In genomic region chr11:120558843-120559242, GRCm38 (mm10) we compare ENCODE assay signal across 13 mouse cellular contexts. TPM values are rescaled to one million over a fixed set of nuclear protein-coding genes. Genes with fewer than 3 reads are reported as not detected.
"Had no signal": no experiment of that assay in that cellular context is flagged by ENCODE, and none has a peak within 500 bp of the region (broad histone marks: within the 10 kb centered on the region; RNA-seq: fewer than 3 reads in every experiment).

No protein-coding gene starts in this region.

RNA-seq across cellular contexts. Expression of gene Ppp1r27, which starts 7.9 kb away (rescaled TPM):
- total RNA-seq: midbrain, postnatal 0 days; monocyte, adult 5-6 weeks; neutrophil, adult 5-6 weeks had no signal
- polyA plus RNA-seq: lung, postnatal 0 days; macrophage; midbrain, embryonic 11.5 days; midbrain, embryonic 13.5 days; midbrain, embryonic 15.5 days; midbrain, postnatal 0 days; neural tube, embryonic 12.5 days; neural tube, embryonic 14.5 days; spleen, adult 2 months; stomach, embryonic 15.5 days had no signal

RNA-seq across cellular contexts. Expression of gene Gcgr, which starts 28.3 kb away (rescaled TPM):
- total RNA-seq: megakaryocyte progenitor cell, adult 5-6 weeks; monocyte, adult 5-6 weeks had no signal
- polyA plus RNA-seq: midbrain, embryonic 11.5 days had no signal
